Mouse (Mus musculus): ENCODE measurements at regions not wholly inside any gene's neighbourhood (a gene's known extent, or its start where the extent isn't known, plus 50 kb on each side); places are given as distances from the start of the nearest gene placed in this dataset.

DNA sequence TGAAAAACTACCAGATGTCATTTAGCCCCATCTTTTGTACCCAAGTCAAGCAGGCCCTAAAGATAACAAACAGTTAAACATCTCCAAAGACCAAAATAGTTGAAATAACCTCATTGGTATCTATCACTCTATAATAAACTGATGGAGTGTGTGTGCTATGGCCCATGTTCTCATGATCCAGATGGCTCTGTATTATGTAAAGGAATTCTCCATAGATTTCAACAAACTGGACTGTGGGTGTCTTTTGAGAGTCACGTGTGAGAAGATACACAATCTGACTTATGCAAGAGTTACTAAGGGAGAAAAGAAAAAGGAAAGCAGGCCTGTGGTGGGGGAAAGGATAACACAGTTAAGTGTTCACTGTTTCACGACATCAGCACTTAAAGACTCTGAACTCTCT is 164.8 kb upstream of the Paip1 start:
- in situ Hi-C loops (cut with MboI, MseI), result no loop called here

DNA sequence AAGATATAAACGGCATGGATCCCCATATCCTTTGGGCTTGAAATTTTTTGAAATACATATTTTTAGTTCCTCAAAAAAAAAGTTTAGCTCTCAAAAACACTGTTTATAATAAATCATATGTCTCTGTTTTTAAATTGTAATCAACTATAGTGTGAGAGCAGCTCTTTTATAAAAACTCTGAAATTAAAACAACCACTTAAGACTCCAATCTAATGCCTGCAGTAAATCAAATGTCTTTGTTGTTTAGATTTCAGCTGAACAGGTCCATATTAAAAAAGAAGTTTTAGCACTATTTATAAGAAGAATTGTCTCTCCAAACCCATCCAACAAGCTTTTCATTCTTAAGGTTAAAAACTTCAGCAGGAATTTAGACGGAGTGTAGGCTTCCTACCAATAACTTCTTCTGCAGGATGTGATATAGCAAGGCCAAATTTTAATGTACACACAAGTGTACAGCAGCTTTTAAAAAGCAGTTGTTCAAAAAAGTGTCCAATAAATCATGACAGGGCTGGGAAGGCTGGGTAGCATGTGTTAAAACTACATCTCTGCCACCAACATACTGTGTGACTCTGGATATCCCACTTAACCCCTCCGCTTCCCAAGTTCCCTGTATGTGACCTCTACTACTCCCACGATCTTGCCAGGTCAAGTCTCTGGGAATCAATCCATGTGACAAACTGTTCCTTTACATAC is 160.6 kb upstream of the Paip1 start:
- in situ Hi-C loops (cut with MboI, MseI), result no loop called here

DNA sequence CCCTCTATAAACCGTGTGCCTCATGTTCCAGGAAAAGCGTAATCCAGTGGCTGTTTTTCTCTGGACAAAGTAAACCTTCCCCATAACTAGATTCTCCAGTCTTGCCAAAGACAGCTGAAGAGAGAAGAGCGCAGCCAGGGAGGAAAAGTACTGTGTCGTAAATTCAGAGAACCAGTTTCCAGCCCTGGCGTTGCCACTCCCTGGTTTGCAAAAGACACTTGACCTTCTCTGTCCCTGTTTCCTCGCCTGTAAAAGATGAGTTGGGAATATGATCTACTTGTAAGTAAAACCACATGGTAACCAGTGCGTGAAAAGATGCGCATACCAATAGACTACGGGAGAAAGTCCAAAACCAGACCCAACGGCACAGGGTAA is 160.1 kb upstream of the Paip1 start:
- in situ Hi-C loops (cut with MboI, MseI), result no loop called here

DNA sequence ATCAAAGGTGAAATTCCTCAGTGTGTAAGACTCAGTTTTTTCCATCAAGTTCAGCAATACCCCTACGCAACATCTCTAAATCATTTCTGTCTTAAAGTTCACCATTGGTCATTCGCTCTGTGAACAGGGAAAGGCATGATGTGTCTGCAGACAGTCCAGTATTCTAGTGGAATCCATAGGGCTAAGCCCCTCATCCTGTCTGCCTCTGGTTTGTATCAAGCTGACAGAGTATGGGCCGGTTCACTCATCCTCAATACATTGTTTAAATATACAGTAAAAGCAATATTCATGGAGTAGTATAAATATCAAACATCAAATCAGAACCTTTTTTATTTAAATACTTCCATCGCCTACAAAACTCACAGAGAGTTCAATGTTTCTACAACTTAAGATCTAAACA is 152.9 kb upstream of the Paip1 start:
- in situ Hi-C loops (cut with MboI, MseI), result no loop called here

DNA sequence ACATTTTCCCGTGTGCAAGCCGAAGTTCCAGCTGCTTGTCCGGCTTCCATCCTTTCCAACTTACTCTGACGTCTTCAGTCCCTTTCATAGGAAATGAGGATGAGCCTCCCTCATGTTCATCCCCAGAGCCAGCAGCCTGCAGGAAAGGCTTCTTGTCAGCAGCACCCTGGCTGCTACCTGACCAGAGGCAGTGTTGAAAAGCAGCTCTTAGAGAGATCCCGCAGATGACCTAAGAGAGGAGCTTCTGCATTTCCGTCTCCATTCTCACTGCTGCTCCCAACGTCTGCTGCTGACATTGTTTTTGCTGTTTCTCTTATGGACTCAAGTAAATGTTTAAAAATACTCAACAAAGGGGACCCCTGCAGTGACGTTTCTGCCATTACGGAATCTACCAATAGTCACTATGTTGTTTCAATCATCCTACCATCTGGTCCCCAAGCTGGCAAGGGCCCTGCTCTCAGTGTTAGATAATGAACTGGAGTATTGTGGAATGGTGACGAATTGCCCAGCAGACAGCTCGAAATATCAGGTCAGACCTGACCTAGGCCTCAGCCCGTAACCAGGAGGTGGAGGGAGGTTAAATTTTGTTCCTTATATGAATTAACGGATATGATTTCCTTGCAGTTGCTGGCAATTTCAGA is 151.0 kb upstream of the Paip1 start:
- in situ Hi-C loops (cut with MboI, MseI), result no loop called here

DNA sequence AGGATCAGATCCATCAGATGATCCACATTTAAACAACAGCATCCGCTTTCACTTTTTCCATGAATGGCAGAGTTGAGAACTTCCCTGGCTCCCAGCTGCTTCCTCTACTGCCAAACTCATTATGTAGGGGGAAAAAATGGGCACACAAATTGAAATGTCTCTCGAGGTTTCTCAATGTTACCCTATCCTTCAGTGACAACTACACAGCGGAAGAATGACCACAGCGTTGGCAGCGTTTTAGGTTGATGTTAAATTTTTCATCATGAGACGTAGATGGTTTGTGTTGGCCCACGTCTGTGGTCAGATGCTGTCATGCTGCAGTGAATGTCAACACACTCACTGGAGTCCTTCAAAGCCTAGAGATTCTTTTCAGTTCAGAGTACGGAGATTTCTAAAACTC is 149.0 kb upstream of the Paip1 start:
- in situ Hi-C loops (cut with MboI, MseI), result no loop called here

DNA sequence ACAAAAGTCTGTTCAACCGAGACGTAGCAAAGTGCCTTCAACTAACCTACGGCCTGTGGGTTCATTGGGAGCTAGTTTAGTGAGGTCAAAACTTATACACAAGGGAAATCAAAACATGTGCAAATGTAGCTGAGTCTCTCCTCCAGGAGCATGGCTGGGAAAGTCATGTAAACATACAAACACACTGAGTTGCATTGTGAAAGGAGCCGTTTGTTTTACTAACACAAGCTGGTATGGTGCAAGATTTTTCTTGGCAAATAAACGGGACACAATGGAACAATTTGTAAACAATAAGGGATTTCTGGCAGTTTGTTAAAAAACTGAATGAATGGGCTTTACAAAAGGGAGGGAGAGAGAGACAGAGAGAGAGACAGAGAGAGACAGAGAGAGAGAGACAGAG is 147.8 kb upstream of the Paip1 start:
- in situ Hi-C loops (cut with MboI, MseI), result no loop called here

DNA sequence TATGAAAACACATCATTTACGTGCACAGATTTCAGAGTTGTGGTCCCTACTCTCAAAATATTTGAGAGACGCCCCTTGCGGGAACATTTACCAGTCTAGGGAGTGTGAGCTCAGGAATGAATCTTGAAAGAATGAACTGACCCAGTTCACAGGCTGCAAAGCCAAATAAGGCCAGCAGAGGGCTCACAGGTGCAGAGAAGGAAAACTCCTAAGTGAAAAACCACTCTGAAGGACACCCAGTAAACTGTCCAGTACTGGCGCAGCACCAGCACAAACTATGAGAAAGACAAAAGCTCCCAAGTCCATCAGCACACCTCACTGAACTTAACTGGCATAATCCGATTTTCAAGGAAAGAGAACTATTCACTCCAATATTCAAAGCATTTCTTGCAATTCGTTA is 145.0 kb upstream of the Paip1 start:
- in situ Hi-C loops (cut with MboI, MseI), result no loop called here

DNA sequence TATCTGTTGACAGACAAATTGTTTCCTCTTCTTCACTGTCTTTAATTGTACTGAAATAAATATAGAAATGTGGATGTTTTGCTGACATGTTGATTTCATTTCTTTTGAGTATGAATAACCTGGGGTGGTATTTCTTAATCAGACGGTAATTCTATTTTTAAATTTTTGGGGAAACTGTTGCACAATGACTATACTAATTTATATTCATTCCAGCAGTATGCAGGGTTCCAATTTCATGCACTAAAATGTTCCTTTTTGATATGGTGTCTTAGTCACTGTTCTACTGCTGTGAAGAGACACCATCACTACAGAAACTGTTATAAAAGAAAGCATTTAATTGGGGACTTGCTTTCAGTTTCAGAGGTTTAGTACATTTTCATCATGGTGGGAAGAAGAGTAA is 119.2 kb upstream of the Paip1 start:
- in situ Hi-C loops (cut with MboI, MseI), result no loop called here

DNA sequence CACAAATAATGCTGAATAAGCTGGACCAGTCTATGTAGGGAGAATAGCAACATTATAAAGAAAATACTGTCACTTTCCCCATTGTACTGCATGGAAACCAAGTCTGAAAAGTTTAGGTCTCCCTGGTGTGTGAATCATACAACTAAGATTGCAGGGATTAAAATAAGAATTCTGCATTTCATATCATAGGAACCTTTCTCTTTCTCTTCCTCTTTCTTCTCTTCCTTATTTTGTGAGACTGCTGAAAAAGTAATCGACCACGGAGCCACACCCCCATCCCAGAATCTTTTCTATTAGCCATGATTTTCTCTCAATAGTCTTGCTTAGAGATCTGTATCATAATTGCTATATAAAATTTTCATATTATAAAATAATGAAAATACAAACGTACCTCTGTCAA is 118.4 kb upstream of the Paip1 start:
- in situ Hi-C loops (cut with MboI, MseI), result no loop called here

DNA sequence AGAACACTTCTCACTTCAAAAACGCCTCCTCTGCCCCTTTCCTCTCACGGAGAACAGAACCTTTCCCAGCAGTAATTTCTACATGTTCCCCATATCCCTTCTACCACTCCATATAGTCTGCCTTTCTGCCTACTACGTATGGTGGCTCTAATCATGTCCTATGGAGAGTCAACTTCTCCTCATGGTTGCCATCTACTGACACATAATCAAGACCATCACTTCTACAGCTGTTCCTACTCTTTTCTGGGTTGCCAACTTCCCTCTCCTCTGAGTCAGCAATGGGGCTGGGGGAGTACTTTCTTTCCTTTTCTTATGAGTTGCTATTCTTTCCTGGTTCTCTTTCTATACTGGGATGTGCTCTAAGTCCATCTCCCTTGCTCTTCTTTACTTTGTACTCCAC is 114.0 kb upstream of the Paip1 start:
- in situ Hi-C loops (cut with MboI, MseI), result no loop called here

DNA sequence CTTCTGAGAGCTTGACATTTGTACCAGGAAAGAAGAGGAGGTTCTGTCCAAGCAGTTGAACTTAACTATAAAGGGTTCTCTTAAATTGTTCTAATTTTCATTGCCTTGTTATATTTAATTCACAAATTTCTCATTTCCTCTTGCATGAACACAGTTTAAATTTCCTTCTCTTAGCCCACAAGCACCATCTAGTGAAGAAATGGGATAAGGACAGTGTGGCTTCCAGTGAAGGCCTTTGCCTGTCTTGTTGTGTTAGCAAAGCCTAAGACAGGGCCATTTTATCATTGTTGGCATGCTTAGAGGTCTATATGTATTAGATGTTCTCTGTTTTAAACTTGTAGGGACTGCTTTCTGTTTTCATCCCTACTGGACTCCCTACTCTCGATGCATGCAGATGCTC is 110.0 kb upstream of the Paip1 start:
- in situ Hi-C loops (cut with MboI, MseI), result no loop called here

DNA sequence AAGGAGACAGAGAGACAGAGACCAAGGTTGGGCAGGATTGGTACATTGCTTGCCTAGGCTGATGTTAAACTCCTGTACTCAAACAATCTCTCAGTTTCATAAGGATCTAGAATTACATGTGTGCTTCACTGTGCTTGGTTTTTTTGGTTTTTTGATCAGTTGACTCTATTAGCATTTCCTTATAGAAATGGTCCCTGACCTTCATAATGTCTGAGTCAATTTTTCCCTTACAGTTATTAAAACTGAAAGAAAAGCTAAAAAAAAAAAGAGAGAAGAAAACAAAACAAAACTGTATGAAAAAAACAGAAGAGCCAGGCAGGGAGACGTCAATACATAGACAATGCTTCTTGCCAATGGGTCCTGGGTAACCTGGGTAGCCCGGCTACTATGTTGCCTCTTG is 102.9 kb upstream of the Paip1 start:
- in situ Hi-C loops (cut with MboI, MseI), result no loop called here

DNA sequence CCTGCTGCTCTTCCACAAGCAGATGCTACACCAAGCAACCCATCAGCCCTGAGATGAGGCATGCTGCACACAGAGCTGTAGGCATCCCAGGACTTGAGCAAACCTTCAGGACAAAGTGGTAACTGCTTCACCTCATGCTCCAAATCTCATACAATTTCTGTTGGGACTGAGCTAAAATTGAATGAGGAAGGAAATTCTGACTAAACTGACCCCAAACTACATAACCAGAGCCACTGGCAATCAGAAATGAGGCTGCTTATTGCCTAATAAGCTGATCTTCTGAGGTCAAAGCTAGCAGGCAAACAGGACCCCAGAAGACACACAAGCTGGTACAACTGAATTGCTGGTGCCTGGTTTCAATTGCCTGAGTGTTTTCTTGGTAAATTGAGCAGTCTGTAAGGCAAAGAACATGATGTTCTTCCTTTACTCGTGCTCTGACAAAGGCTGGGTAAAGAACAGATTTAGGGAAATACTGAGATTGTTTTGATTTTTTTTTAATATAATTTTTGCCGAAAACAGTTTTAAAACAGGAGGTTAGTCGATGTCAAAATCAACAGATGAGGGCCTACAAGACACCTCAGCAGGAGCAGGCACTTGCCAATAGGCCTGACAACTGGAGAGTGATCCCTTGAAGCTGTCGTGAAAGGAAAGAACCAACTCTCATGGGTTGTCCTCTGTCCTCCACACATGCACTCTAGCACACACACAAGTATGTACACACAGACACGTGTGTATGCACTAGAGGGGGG is 101.3 kb upstream of the Paip1 start:
- in situ Hi-C loops (cut with MboI, MseI), result no loop called here

DNA sequence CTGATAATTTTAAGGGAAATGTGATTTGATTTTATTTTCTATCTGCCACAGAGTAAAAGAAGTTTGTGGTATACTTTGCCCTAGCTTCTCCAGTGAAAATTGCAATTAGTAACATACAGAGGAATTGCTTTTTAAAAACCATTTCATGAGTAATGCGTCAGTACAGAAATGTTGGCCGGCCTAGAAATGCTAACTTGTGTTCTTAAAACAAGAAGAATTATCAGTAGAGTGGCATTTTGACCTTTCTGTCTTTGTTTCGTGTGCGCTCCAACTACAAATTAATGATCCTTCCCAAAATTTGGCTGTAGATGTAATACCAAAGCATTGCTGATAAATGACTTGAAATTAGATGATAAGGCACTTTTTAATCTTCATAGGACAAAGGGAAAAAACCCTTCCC is 99.7 kb upstream of the Paip1 start:
- in situ Hi-C loops (cut with MboI, MseI), result no loop called here

DNA sequence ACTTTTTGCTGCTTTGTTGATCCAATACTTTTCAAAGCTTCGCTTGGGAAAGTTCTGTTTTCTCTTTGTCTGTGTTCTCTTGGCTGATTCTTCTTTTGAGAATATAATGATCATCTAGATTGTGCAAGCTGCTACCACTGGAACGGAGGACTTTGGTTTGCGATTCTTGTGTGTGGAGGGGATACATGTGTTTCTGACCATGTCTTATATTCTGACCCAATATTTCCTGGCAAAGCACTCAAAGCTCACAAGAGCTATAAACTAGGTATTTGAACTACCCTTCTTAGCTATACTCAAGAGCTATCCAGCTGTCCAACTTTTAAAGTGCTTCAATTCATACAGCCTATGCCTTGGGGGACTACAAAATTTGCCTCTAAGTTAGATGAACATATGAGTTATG is 96.6 kb upstream of the Paip1 start:
- in situ Hi-C loops (cut with MboI, MseI), result no loop called here

DNA sequence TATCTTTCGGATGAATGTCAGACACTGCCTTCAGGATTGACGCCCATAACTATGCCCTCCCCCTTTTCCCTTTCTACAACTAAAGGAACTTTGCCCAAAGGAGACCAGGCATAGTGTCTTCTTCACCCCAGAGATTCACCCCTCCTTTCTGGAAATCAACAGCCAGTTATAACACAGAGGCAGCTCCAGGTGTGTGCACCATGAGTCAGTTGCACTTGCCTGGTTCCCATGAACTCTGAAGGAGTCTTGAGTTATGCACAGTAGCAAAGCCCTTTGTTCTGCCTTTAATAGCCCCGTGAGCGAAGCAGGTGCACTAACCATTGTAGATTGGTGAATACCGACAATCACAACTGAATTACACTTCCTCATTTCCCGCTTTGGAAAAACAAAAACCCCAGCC is 94.5 kb upstream of the Paip1 start:
- in situ Hi-C loops (cut with MboI, MseI), result no loop called here

DNA sequence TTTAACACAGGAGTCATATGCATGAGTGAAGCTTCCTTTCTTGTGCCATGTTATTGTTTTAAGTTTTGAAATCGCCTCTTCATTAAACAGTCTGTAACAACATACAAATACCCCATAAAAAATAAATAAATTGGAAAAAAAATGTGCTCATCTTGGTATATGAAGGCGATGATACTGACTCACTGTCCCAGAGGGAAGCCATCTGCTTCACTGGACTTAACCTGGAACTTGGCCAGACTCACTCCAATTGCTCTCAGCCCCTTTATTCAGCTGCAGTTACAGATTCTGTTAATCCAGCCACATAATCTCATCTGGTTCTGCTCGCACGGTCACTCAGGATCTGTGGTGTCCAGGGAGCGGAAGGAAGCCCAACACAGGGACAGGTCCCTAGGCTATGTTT is 90.5 kb upstream of the Paip1 start:
- in situ Hi-C loops (cut with MboI, MseI), result no loop called here

DNA sequence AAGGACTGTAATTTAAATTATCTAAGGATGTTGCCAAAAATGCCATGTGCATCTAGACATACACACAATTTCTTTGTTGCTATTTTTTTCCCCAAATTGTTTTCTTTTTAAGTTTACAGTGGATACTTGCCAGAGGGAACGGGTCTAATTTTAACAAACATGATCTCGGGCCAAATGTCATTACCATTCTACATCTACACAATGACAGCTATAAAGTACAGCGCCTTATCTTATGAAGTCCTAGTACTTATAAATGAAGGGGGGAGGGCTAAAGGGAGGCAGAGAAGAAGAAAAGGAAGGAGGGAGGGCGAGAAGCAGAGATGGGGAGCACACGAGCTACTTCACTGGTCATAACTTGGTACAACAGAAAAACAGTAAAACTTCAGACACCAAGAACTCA is 89.4 kb upstream of the Paip1 start:
- in situ Hi-C loops (cut with MboI, MseI), result no loop called here

DNA sequence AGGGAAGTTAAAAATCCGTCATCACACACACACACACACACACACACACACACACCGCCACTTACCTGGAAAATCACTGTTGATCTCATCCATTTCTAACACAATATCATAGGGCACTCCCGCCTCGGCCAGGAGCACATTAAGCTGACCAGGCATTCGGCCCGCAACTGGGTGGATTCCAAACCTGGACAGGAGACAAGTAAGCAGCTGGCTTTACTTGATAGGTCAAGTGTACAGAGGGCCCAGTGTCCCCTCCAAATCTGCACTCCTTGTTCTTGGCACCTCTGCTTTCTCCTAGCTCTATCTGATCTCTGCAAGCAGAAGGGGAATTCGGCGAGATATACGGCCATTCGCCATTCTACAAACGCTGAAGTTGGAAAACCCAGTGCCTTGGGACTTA is 88.6 kb upstream of the Paip1 start:
- in situ Hi-C loops (cut with MboI, MseI), result no loop called here

DNA sequence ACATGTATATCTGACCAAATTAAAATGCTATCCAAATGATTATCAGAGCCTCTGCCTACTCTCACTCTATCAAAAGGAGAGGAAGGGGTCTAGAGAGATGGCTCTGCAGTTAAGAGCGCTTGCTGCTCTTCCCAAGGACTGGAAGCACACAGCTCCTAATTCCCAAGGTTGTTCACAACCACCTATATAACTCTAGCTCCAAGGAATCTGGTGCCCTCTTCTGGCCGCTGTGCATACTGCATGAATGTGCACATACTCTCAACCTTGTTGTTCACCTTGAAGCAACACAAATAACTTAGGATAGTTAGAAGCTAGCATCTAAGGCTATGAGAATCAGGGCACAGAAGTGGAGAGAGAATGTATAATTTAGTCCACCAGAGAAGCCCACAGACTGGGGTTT is 86.6 kb upstream of the Paip1 start:
- in situ Hi-C loops (cut with MboI, MseI), result no loop called here

DNA sequence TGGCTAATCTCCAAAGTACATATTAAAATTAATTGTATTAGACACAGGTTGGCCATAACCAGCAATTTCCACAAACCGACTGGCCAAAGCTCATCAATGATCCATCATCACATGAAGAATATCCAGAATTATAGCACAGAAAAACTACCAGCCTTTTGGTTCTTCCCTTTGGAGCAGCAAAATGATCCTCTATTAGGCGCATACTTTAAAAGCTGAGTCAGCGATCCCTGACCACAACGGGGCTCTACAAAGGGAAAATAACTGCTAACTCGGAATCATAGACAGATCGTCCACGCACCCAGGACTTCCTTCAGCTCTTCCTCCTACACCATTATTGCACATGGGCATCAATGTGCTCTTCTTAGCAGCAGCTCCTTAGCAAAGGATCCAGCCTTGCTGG is 85.6 kb upstream of the Paip1 start:
- in situ Hi-C loops (cut with MboI, MseI), result no loop called here

DNA sequence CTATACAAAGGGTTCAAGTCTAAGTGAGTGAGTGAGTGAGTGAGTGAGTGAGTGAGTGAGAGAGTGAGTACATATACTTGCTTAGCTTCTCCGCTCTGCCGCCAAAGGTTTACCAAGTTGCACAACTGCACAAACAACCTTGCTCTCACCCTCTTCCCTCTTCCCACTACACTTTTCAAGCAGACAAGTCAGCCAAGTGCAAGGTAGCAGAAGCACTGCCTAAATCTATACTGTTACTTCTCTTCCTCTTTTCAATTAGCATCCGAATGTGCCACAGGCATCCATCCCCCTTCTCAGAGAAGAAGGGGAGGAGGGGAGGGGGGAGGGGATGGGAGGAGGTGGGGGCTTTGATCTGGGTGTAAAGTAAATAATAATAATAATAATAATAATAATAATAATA is 80.4 kb upstream of the Paip1 start:
- in situ Hi-C loops (cut with MboI, MseI), result no loop called here

Measured in regulatory T cell (primary cell).